Mouse (Mus musculus) Patski (cell line): ENCODE results near the gene Dnaaf3. TPM values are rescaled to one million over a fixed set of nuclear protein-coding genes. Genes with fewer than 3 reads are reported as not detected.

Experiments
- ATAC-seq: fragments of 100-300 bp; one replicate; pipeline ENCODE4 v1.8.0; 2021
- CTCF ChIA-PET: fragments of 350-600 bp; sonication (Branson Sonifier 250); formaldehyde crosslinking; loops from one replicate; lab custom pipeline; 2022; ENCODE audit warnings: inconsistent platforms; lab: Charles Lee
- POLR2A ChIA-PET: fragments of 350-600 bp; sonication (Branson Sonifier 250); formaldehyde crosslinking; loops from one replicate; lab custom pipeline; 2022; ENCODE audit warnings: antibody characterized with exemption, inconsistent platforms; lab: Charles Lee
- DNase-seq: peaks from one replicate; pipeline ENCODE4 v3.0.0-alpha.2; 2011; ENCODE audit warnings: low read depth, low spot score
- H3K27me3 ChIP-seq: fragments of 371-371 bp; one replicate; pipeline ENCODE4 v1.5.1; 2021
- CTCF ChIP-seq: fragments of 100-300 bp; IDR thresholded peaks from one replicate; pipeline ENCODE4 v1.5.1; 2021
- in situ Hi-C: fragments of 300-500 bp; cut with MboI; formaldehyde crosslinking; loops from 3 replicates; pipeline ENCODE4 v1.11.1; 2018; ENCODE audit warnings: low pct_unique_long_range_greater_than_20kb, mixed read lengths
- polyA plus RNA-seq: library from polyadenylated mRNA; unstranded; gene quantifications from one replicate; pipeline ENCODE4 v1.2.3, GENCODE M21; 2021

Gene Dnaaf3
- polyA plus RNA-seq, 1 experiment from 2014 or later = 1.9 TPM

DNA sequence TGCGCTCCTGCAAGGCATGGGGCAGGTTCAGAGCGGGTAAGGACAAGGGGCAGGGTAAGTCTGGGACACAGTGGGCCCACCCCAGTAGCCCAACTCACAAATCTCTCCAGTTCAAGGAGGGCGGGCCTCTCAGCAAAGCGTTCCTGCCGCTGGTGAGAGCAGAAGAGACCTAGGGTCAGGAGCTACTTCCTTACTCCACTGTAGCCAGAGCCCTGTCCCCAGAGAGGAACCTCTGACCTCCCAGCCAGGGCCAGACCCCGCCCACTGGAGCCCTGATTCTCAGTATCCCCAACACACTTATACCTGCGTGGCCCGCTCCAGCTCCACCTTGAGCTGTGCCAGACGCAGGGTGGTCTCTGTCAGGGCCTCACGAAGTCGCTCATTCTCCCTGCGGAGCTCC, 50.0 kb downstream of the Dnaaf3 start:
- ChIA-PET CTCF (no interaction called here), POLR2A (no interaction called here)
- TF ChIP-seq CTCF = no peak
- ATAC-seq (peak; percentile 6), DNase-seq (no peak)
- H3K27me3 ChIP-seq = no peaks in the 10 kb centered on the region
- in situ Hi-C loops = no loop called here

DNA sequence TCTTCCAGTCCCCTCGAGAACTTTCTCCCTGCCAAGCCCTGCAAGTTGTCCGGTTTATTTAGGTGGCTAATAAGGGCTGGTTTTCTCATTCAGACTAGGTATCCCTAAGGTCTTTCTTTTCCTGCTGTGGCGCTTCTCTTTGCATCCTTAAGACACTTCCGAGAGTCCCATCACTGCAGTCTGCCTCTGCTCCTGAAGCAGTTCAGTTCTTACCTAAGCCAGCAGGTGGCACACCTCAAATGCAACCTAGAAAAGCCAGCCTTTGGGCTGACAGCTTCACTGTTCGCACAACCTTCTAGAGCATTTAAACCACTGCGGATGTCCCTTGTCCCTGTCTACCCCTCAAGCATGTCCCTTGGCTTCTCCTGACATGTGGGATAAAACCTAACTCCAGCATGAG, 52.6 kb downstream of the Dnaaf3 start:
- ChIA-PET POLR2A (no interaction called here), CTCF (interaction anchor here (0.8 to 4.4 kb wide), 3 partner anchors 12 to 22 kb away, joined by 3 to 12 read pairs (median 3); partner anchors contain the start of gene Ppp1r12c)
- ATAC-seq = no peak
- no peak for DNase-seq
- in situ Hi-C loops = no loop called here
- H3K27me3 ChIP-seq = peaks cover 4% of the 10 kb centered on the region
- no peak for TF ChIP-seq CTCF

DNA sequence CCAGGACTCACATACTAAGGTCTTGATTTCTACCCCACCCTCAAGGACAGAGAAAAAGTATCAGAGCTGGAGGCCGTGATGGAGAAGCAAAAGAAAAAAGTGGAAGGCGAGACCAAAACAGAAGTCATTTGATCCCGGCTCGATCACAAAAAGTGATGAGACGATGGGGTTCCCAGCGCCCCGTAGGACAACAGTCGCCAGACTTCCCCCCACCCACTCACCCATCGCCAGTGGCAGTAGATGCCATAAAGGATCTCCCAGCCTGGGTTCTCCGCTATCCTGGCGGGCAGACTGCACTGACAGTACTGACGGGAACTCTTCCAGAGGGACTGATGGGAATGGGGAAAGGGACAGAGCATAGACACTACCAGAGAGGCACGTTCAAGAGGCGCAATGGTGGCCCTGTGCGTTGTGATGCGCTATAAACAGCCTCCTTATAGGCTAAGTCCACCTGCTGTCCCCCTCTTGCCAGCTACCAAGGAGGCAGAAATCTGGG, 53.4 kb downstream of the Dnaaf3 start:
- TF ChIP-seq CTCF = no peak
- ChIA-PET POLR2A (no interaction called here), CTCF (interaction anchor here (1.0 to 4.4 kb wide), 2 partner anchors 11 to 16 kb away, joined by 3 to 12 read pairs; no protein-coding TSS in a partner anchor)
- in situ Hi-C loops = no loop called here
- peaks cover 4% of the 10 kb centered on the region for H3K27me3 ChIP-seq
- ATAC-seq (no peak), DNase-seq (no peak)

DNA sequence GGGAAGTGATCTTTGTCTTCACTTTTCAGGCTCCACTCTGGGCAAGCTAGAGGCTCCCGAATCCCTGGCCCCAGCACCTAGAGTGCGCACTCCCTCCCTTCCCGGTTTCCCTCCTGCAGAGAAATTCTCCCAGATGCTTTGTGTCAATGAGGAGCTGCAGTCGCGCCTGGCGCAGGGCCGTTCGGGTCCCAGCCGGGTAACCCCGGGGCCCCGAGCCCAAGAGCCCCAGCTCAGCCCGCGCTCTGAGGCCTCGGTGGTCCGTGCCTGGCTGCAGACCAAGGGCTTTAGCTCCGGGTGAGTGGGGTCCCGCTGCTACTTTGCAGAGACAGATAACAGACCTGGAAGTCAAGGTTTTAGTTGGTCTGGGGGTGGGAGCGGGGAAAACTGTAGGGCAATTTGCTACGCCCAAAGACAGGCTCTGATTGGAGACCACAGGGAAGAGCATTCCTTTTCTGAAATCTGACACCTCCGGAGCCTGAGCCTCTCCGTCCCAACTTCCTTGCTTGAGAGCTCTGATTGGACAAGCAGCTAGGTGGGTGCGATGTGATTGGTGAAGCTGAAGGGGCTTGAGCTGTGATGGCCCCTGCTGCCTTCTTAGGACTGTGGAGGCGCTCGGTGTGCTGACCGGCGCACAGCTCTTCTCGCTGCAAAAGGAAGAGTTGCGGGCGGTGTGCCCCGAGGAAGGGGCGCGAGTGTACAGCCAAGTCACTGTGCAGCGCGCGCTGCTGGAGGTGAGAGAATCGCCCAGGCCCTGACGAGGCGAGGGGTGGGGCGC, 54.0 kb downstream of the Dnaaf3 start:
- DNase-seq (no peak), ATAC-seq (no peak)
- peaks cover 4% of the 10 kb centered on the region for H3K27me3 ChIP-seq
- in situ Hi-C loops = no loop called here
- POLR2A ChIA-PET = no interaction called here
- TF ChIP-seq CTCF = no peak
- CTCF ChIA-PET = interaction anchor here (1.0 to 4.4 kb wide), 2 partner anchors 10 to 16 kb away, joined by 3 to 12 read pairs; no protein-coding TSS in a partner anchor

DNA sequence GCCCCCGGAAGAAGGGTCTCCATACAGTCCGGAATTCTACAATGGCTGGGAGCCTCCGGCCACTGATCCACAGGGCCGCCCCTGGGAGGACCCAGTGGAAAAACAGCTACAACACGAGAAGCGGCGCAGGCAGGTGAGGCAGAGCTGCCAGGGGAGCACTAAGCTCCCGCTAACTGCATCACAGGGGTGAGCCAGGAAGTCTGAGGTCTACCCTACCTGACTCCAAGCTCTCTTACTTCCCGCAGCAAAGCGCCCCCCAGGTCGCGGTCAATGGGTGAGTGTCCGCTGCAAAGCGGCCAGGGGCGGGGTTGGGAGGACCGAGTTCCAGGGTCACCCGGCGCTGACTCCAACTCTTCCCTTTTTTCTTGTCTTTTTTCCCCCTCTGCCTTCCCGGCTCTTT, 58.3 kb downstream of the Dnaaf3 start:
- ChIA-PET CTCF (no interaction called here), POLR2A (no interaction called here)
- no peak for TF ChIP-seq CTCF
- ATAC-seq = no peak
- in situ Hi-C loops = no loop called here
- no peak for DNase-seq
- H3K27me3 ChIP-seq = peaks cover 21% of the 10 kb centered on the region

Other genes starting within 250 kb of the Dnaaf3 start
- not detected for gene Ncr1, start 194.7 kb downstream of the Dnaaf3 start, polyA plus RNA-seq
- not detected for gene Gp6, start 134.7 kb downstream of the Dnaaf3 start, polyA plus RNA-seq
- gene Rdh13, start 86.8 kb downstream of the Dnaaf3 start, polyA plus RNA-seq = 45.3 TPM
- 0.04 TPM for gene Eps8l1, start 71.8 kb downstream of the Dnaaf3 start, polyA plus RNA-seq
- gene Ppp1r12c, start 30.8 kb downstream of the Dnaaf3 start, polyA plus RNA-seq = 85.2 TPM
- not detected for gene Tnnt1, start 16.1 kb downstream of the Dnaaf3 start, polyA plus RNA-seq
- 0.33 TPM for gene Tnni3, start 8.2 kb downstream of the Dnaaf3 start, polyA plus RNA-seq
- 0.12 TPM for gene Syt5, start 15.1 kb upstream of the Dnaaf3 start, polyA plus RNA-seq
- gene Ptprh, start 71.6 kb upstream of the Dnaaf3 start, polyA plus RNA-seq = not detected
- gene Tmem86b, start 99.0 kb upstream of the Dnaaf3 start, polyA plus RNA-seq = 2.6 TPM
- 82.6 TPM for gene Ppp6r1, start 126.6 kb upstream of the Dnaaf3 start, polyA plus RNA-seq
- 80.2 TPM for gene Hspbp1, start 152.6 kb upstream of the Dnaaf3 start, polyA plus RNA-seq
- gene Brsk1, start 158.2 kb upstream of the Dnaaf3 start, polyA plus RNA-seq = 27.9 TPM
- 0.14 TPM for gene Tmem150b, start 192.8 kb upstream of the Dnaaf3 start, polyA plus RNA-seq
- gene Kmt5c, start 207.7 kb upstream of the Dnaaf3 start, polyA plus RNA-seq = 58.6 TPM
- gene Cox6b2, start 220.6 kb upstream of the Dnaaf3 start, polyA plus RNA-seq = not detected
- not detected for gene Fam71e2, start 238.8 kb upstream of the Dnaaf3 start, polyA plus RNA-seq